Mouse (Mus musculus): ENCODE measurements at regions not wholly inside any gene's neighbourhood (a gene's known extent, or its start where the extent isn't known, plus 50 kb on each side); places are given as distances from the start of the nearest gene placed in this dataset.

DNA sequence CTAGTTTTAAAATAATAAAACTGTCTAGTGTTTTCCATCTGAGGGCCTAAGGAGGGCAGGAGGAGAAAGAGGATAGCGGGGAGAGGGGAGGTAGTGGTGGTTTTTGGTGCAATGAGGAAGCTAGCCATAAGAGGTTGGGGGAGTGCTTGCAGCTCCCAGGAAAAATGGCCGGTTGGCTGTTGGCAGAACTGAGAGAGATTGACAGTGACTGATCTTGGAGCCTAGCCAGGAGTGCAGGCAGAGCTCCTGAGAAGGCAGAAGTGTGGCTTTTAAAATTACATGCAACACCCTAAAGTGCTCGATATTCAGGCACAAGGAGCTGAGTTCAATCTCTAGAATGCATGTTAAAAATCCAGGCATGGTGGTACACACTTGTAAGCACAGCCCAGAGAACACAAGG, 938.3 kb upstream of the 2610301B20Rik start:
- no peaks in the 10 kb centered on the region for H3K27me3 ChIP-seq (ENCODE audit: control insufficient read depth, insufficient read depth, low read length)
- WGBS = 71% methylated on average over 3 of the region's 3 CpGs
- no peak for ATAC-seq (replicated peaks; ENCODE audit: low FRiP score)
- H3K27ac ChIP-seq (ENCODE audit: low read depth, low read length) = no peak overlapping the region
- DNase-seq (ENCODE audit: low spot score) = no peak
- H3K4me3 ChIP-seq (ENCODE audit: low read depth, low read length) = no peak overlapping the region
- no peaks in the 10 kb centered on the region for H3K4me1 ChIP-seq (replicated peaks; ENCODE audit: control insufficient read depth, insufficient read depth, low read length)
- no peak overlapping the region for H3K9ac ChIP-seq (ENCODE audit: low read length)
- no peak overlapping the region for H3K4me2 ChIP-seq (ENCODE audit: low read depth, low read length, severe bottlenecking)
- no peaks in the 10 kb centered on the region for H3K36me3 ChIP-seq (ENCODE audit: control insufficient read depth, insufficient read depth, low read length)
- H3K9me3 ChIP-seq (ENCODE audit: control insufficient read depth, low read length) = no peaks in the 10 kb centered on the region

DNA sequence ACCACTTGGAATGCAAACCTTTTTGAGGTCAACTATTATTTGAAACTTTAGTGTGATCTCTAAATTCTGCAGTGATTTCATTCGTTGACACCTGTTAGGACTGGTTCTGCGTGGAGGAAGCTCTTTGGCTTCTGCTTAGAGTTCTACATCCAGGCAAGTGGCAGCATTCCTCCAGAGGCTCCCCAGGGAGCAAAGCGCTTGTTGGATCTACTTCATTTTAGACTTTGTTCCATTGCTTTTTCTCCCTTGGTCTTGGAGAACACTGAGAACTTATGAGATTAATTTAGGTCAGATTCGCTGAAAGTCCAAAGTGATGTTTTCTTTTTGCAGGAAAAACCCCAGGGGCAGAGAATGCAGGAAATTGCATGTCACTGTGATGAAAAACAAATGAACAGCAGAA, 922.9 kb upstream of the 2610301B20Rik start:
- Histone ChIP-seq H3K4me1 (replicated peaks; ENCODE audit: control insufficient read depth, insufficient read depth, low read length) (no peaks in the 10 kb centered on the region), H3K9ac (ENCODE audit: low read length) (no peak overlapping the region), H3K9me3 (ENCODE audit: control insufficient read depth, low read length) (no peaks in the 10 kb centered on the region), H3K4me2 (ENCODE audit: low read depth, low read length, severe bottlenecking) (no peak overlapping the region), H3K4me3 (ENCODE audit: low read depth, low read length) (no peak overlapping the region), H3K27ac (ENCODE audit: low read depth, low read length) (no peak overlapping the region), H3K36me3 (ENCODE audit: control insufficient read depth, insufficient read depth, low read length) (no peaks in the 10 kb centered on the region), H3K27me3 (ENCODE audit: control insufficient read depth, insufficient read depth, low read length) (no peaks in the 10 kb centered on the region)
- ATAC-seq (replicated peaks; ENCODE audit: low FRiP score) = no peak
- no peak for DNase-seq (ENCODE audit: low spot score)
- 85% methylated on average over 4 of the region's 4 CpGs for WGBS

DNA sequence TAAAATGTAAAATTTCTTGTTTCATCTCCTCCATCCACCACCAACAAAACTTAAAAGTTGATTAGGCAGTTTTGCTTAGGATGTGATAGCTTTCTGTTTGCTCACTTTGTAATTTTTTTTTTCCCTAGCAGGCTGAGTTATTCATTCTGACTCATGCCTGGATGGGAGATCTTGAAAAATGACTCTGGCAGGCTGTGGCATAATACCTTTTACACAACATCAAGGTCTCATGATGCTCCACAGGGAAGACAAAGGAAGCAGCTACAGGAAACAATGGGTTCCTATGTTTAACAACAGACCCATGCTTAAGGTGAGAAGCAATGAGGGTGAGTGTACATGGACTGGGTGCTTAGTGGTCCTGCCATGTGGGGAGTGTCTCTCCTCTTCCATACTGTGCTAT, 899.7 kb upstream of the 2610301B20Rik start:
- H3K4me2 ChIP-seq (ENCODE audit: low read depth, low read length, severe bottlenecking) = no peak overlapping the region
- no peak overlapping the region for H3K27ac ChIP-seq (ENCODE audit: low read depth, low read length)
- H3K9me3 ChIP-seq (ENCODE audit: control insufficient read depth, low read length) = no peaks in the 10 kb centered on the region
- H3K4me3 ChIP-seq (ENCODE audit: low read depth, low read length) = no peak overlapping the region
- no peak for DNase-seq (ENCODE audit: low spot score)
- no peaks in the 10 kb centered on the region for H3K27me3 ChIP-seq (ENCODE audit: control insufficient read depth, insufficient read depth, low read length)
- H3K9ac ChIP-seq (ENCODE audit: low read length) = no peak overlapping the region
- no peaks in the 10 kb centered on the region for H3K36me3 ChIP-seq (ENCODE audit: control insufficient read depth, insufficient read depth, low read length)
- no peak for ATAC-seq (replicated peaks; ENCODE audit: low FRiP score)
- H3K4me1 ChIP-seq (replicated peaks; ENCODE audit: control insufficient read depth, insufficient read depth, low read length) = no peaks in the 10 kb centered on the region

DNA sequence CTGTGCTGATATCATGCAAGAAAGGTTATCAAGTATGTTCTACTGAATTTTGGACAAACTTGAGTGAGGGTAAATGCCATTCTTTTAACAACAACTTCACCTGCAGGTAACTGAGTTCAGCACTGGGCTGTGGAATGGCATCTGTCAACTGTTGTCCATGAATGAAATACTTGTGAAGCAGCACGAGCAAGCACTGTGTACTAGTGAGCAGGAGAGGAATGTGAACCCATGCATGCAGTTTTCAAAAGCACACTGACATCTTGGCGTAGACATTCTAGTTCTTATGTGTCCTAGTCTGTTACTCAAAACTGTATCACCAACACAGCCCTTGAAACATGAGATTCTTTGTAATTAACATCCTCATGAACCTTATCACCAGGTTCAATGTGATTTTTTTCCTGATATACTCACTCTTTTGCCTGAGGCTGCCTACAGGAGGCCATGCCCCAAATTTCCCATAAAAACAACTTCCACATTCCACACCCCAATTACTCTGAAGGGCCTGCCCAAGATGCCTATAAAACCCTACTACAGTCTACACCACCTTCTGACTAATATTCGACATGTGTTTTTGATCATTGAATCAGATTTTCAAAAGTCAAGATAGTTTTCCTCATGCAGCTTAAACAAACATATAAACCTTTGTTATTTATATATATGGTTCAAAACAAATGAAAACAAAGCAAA, 892.8 kb upstream of the 2610301B20Rik start:
- DNase-seq (ENCODE audit: low spot score) (no peak), ATAC-seq (replicated peaks; ENCODE audit: low FRiP score) (no peak)
- no peaks in the 10 kb centered on the region for H3K36me3 ChIP-seq (ENCODE audit: control insufficient read depth, insufficient read depth, low read length)
- no peak overlapping the region for H3K27ac ChIP-seq (ENCODE audit: low read depth, low read length)
- no peaks in the 10 kb centered on the region for H3K9me3 ChIP-seq (ENCODE audit: control insufficient read depth, low read length)
- no peak overlapping the region for H3K4me3 ChIP-seq (ENCODE audit: low read depth, low read length)
- WGBS = 80% methylated on average over 3 of the region's 3 CpGs
- no peaks in the 10 kb centered on the region for H3K4me1 ChIP-seq (replicated peaks; ENCODE audit: control insufficient read depth, insufficient read depth, low read length)
- no peak overlapping the region for H3K9ac ChIP-seq (ENCODE audit: low read length)
- no peak overlapping the region for H3K4me2 ChIP-seq (ENCODE audit: low read depth, low read length, severe bottlenecking)
- no peaks in the 10 kb centered on the region for H3K27me3 ChIP-seq (ENCODE audit: control insufficient read depth, insufficient read depth, low read length)

GRCm38 (mm10) chr4:9982786-9983525, 891.3 kb upstream of the 2610301B20Rik start:
- no peak for ATAC-seq (replicated peaks; ENCODE audit: low FRiP score)
- Histone ChIP-seq H3K9me3 (ENCODE audit: control insufficient read depth, low read length) (no peaks in the 10 kb centered on the region), H3K4me2 (ENCODE audit: low read depth, low read length, severe bottlenecking) (no peak overlapping the region), H3K4me3 (ENCODE audit: low read depth, low read length) (no peak overlapping the region), H3K27me3 (ENCODE audit: control insufficient read depth, insufficient read depth, low read length) (no peaks in the 10 kb centered on the region), H3K4me1 (replicated peaks; ENCODE audit: control insufficient read depth, insufficient read depth, low read length) (no peaks in the 10 kb centered on the region), H3K9ac (ENCODE audit: low read length) (no peak overlapping the region), H3K36me3 (ENCODE audit: control insufficient read depth, insufficient read depth, low read length) (no peaks in the 10 kb centered on the region), H3K27ac (ENCODE audit: low read depth, low read length) (no peak overlapping the region)
- 85% methylated on average over 7 of the region's 7 CpGs for WGBS
- no peak for DNase-seq (ENCODE audit: low spot score)

DNA sequence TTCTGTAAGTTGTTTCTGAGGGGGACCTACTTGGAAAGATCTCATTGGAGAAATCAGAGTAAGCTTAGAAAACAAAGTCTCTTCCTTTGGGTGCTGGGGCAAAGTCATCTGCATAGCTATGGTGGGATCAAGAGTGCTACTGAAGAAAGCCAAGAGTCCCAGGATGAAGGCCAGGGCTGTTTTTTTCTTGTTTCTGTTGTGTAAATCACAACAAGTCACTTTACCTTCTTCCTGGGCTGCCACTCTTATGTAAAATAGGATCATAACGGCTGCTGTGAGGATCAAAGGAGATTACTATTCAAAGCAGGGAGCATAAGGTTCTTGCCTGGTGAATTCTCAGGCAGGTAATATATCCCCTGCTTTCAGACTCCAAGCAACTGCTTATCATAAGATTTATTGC, 880.4 kb upstream of the 2610301B20Rik start:
- H3K4me3 ChIP-seq (ENCODE audit: low read depth, low read length) = no peak overlapping the region
- 34% methylated on average over 1 of the region's 1 CpGs for WGBS
- no peaks in the 10 kb centered on the region for H3K4me1 ChIP-seq (replicated peaks; ENCODE audit: control insufficient read depth, insufficient read depth, low read length)
- DNase-seq (ENCODE audit: low spot score) (no peak), ATAC-seq (replicated peaks; ENCODE audit: low FRiP score) (no peak)
- no peaks in the 10 kb centered on the region for H3K27me3 ChIP-seq (ENCODE audit: control insufficient read depth, insufficient read depth, low read length)
- no peak overlapping the region for H3K27ac ChIP-seq (ENCODE audit: low read depth, low read length)
- no peaks in the 10 kb centered on the region for H3K36me3 ChIP-seq (ENCODE audit: control insufficient read depth, insufficient read depth, low read length)
- H3K9ac ChIP-seq (ENCODE audit: low read length) = no peak overlapping the region
- no peaks in the 10 kb centered on the region for H3K9me3 ChIP-seq (ENCODE audit: control insufficient read depth, low read length)
- no peak overlapping the region for H3K4me2 ChIP-seq (ENCODE audit: low read depth, low read length, severe bottlenecking)

DNA sequence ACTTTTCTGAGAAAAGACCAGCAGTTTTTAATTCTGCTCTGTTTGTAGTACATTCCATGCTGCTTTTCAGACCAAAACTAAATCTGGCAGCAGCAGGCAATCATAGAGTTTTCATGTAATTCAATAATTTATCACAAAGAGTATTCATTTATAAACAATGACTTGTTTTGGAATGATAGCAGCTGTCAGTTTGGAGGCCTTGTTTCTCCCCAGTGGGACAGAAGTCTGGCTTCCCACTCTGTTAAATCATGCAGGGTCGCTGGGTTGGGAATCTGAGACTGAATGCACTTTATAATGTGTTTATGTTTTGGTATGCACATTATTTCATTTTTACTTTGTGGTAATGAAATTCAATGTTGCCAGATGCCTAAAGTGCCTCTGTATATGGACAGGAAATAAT, 879.8 kb upstream of the 2610301B20Rik start:
- no peak overlapping the region for H3K4me2 ChIP-seq (ENCODE audit: low read depth, low read length, severe bottlenecking)
- no peak overlapping the region for H3K4me3 ChIP-seq (ENCODE audit: low read depth, low read length)
- ATAC-seq (replicated peaks; ENCODE audit: low FRiP score) (no peak), DNase-seq (ENCODE audit: low spot score) (no peak)
- H3K4me1 ChIP-seq (replicated peaks; ENCODE audit: control insufficient read depth, insufficient read depth, low read length) = no peaks in the 10 kb centered on the region
- H3K27ac ChIP-seq (ENCODE audit: low read depth, low read length) = no peak overlapping the region
- H3K9me3 ChIP-seq (ENCODE audit: control insufficient read depth, low read length) = no peaks in the 10 kb centered on the region
- no peaks in the 10 kb centered on the region for H3K36me3 ChIP-seq (ENCODE audit: control insufficient read depth, insufficient read depth, low read length)
- WGBS = 67% methylated on average over 1 of the region's 1 CpGs
- H3K9ac ChIP-seq (ENCODE audit: low read length) = no peak overlapping the region
- H3K27me3 ChIP-seq (ENCODE audit: control insufficient read depth, insufficient read depth, low read length) = no peaks in the 10 kb centered on the region

GRCm38 (mm10) chr4:10030316-10030715, 844.0 kb upstream of the 2610301B20Rik start:
- Histone ChIP-seq H3K36me3 (ENCODE audit: control insufficient read depth, insufficient read depth, low read length) (no peaks in the 10 kb centered on the region), H3K9ac (ENCODE audit: low read length) (no peak overlapping the region), H3K9me3 (ENCODE audit: control insufficient read depth, low read length) (no peaks in the 10 kb centered on the region), H3K4me3 (ENCODE audit: low read depth, low read length) (no peak overlapping the region), H3K27me3 (ENCODE audit: control insufficient read depth, insufficient read depth, low read length) (no peaks in the 10 kb centered on the region), H3K4me2 (ENCODE audit: low read depth, low read length, severe bottlenecking) (no peak overlapping the region), H3K4me1 (replicated peaks; ENCODE audit: control insufficient read depth, insufficient read depth, low read length) (no peaks in the 10 kb centered on the region), H3K27ac (ENCODE audit: low read depth, low read length) (no peak overlapping the region)
- DNase-seq (ENCODE audit: low spot score) = no peak
- no peak for ATAC-seq (replicated peaks; ENCODE audit: low FRiP score)

DNA sequence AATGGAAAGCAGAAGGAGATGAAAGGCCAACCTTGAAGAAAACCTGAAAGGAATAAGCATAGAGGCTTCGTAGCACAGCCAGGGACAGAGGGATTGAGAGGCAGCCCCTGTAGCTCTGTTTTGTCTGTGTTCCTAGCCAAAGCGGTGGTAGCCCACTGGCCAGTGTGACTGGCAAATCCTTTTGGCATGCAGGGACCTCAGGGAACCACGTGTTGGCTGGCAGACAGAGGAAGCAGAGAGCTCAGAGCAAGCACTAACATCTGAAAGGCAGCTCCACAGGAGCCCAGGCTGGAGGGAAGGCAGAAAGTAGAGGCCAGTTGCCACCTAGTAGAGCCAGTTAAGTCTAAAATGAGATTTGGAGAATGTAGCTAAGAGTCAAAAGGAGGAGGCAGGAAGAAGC, 842.5 kb upstream of the 2610301B20Rik start:
- WGBS = 17% methylated on average over 3 of the region's 3 CpGs
- no peaks in the 10 kb centered on the region for H3K9me3 ChIP-seq (ENCODE audit: control insufficient read depth, low read length)
- no peak overlapping the region for H3K4me2 ChIP-seq (ENCODE audit: low read depth, low read length, severe bottlenecking)
- H3K4me1 ChIP-seq (replicated peaks; ENCODE audit: control insufficient read depth, insufficient read depth, low read length) = no peaks in the 10 kb centered on the region
- DNase-seq (ENCODE audit: low spot score) = no peak
- no peak overlapping the region for H3K4me3 ChIP-seq (ENCODE audit: low read depth, low read length)
- H3K27me3 ChIP-seq (ENCODE audit: control insufficient read depth, insufficient read depth, low read length) = no peaks in the 10 kb centered on the region
- no peak for ATAC-seq (replicated peaks; ENCODE audit: low FRiP score)
- no peaks in the 10 kb centered on the region for H3K36me3 ChIP-seq (ENCODE audit: control insufficient read depth, insufficient read depth, low read length)
- H3K27ac ChIP-seq (ENCODE audit: low read depth, low read length) = no peak overlapping the region
- no peak overlapping the region for H3K9ac ChIP-seq (ENCODE audit: low read length)
